Mouse (Mus musculus) heart, adult 2 months (tissue): Measurements from ENCODE around the gene Rslcan18. TPM values are rescaled to one million over a fixed set of nuclear protein-coding genes. Genes with fewer than 3 reads are reported as not detected.

ENCODE experiments used
- DNase-seq, 2 experiments: peaks; one replicate each; pipeline ENCODE4 v3.0.0; 2021
- H3K27ac ChIP-seq: fragments of 200-600 bp; 2 replicates; pipeline ENCODE4 v1.8.1; 2022
- H3K27me3 ChIP-seq: fragments of 200-500 bp; 2 replicates; pipeline ENCODE4 v1.6.1; 2012; ENCODE audit warnings: mild to moderate bottlenecking, low read length, inconsistent platforms, mixed read lengths; ENCODE audit not compliant: control insufficient read depth, insufficient read depth
- H3K36me3 ChIP-seq: fragments of 200-500 bp; 2 replicates; pipeline ENCODE4 v1.6.1; 2012; ENCODE audit warnings: low read length, inconsistent platforms; ENCODE audit not compliant: control insufficient read depth, insufficient read depth
- H3K4me1 ChIP-seq: fragments of 200-500 bp; 2 replicates; pipeline ENCODE4 v1.6.1; 2011; ENCODE audit warnings: low read length; ENCODE audit not compliant: control insufficient read depth, insufficient read depth
- H3K4me3 ChIP-seq: fragments of 200-600 bp; 2 replicates; pipeline ENCODE4 v1.8.1; 2022
- H3K79me2 ChIP-seq: fragments of 200-500 bp; replicated peaks from 2 replicates; pipeline ENCODE4 v1.6.1; 2012; ENCODE audit warnings: mild to moderate bottlenecking, inconsistent platforms, low read length, moderate library complexity, mixed read lengths; ENCODE audit not compliant: control insufficient read depth, insufficient read depth
- H3K9ac ChIP-seq: fragments of 200-500 bp; 2 replicates; pipeline ENCODE4 v1.6.1; 2012; ENCODE audit warnings: low read depth, mild to moderate bottlenecking, control low read depth, inconsistent platforms, low read length, mixed read lengths
- CTCF ChIP-seq: fragments of 200-600 bp; IDR thresholded peaks from 2 replicates; pipeline ENCODE4 v1.8.1; 2022; ENCODE audit warnings: antibody characterized with exemption, mild to moderate bottlenecking, moderate library complexity
- EP300 ChIP-seq: fragments of 200-500 bp; IDR thresholded peaks from 2 replicates; pipeline ENCODE4 v1.6.1; 2011; ENCODE audit warnings: low read depth, low read length, control low read depth; ENCODE audit not compliant: insufficient read depth
- POLR2A ChIP-seq: fragments of 200-500 bp; IDR thresholded peaks from 2 replicates; pipeline ENCODE4 v1.6.1; 2011; ENCODE audit warnings: mild to moderate bottlenecking, low read depth, low read length, control low read depth; ENCODE audit not compliant: insufficient read depth
- WGBS: fragments of 180-500 bp; shearing (Covaris S2); methylation state at CpG from one replicate; pipeline ENCODE4 v1.1.7; 2018; 5-methylcytosine and 5-hydroxymethylcytosine counted together
- intact Hi-C: fragments of 180-260 bp; cut with DNase I; formaldehyde crosslinking; loops from one replicate; pipeline ENCODE4 v1.15.1; 2025
- polyA plus RNA-seq: library from polyadenylated mRNA; depleted of rRNA; stranded (reverse); fragments of >200 nt; gene quantifications from 2 replicates; pipeline ENCODE4 v1.2.3, GENCODE M21; 2012
- total RNA-seq, 2 experiments: library from RNA; stranded (reverse); gene quantifications; 2 replicates each; pipeline ENCODE4 v1.2.3; 2021

Rslcan18 gene
- total and polyA plus RNA-seq, 3 experiments = 0.29 to 1.1 (median 0.70) TPM

- TF ChIP-seq POLR2A = no peak
- no peak for TF ChIP-seq EP300
- TF ChIP-seq CTCF = no peak
- H3K27ac ChIP-seq = no peak overlapping the region
- H3K4me1 ChIP-seq = no peaks in the 10 kb centered on the region
- H3K9ac ChIP-seq = no peak overlapping the region
- H3K79me2 ChIP-seq = 0 out of 2 replicates have a peak, but pooled peaks cover 2% of the 10 kb centered on the region
- intact Hi-C loops = no loop called here
- H3K4me3 ChIP-seq = no peak overlapping the region
- WGBS = 75% methylated on average over 1 of the region's 1 CpGs
- no peaks in the 10 kb centered on the region for H3K27me3 ChIP-seq
- no peak for DNase-seq
- H3K36me3 ChIP-seq = no peaks in the 10 kb centered on the region; the same call in 1 of the 2 replicates
Observed at GRCm38 (mm10) chr13:67090154-67090553, 25.9 kb downstream of the Rslcan18 start.

GRCm38 (mm10) chr13:67081946-67082345 is 34.1 kb downstream of the Rslcan18 start:
- peak overlapping the region; percentile 86 for H3K27ac ChIP-seq
- TF ChIP-seq POLR2A (no peak), CTCF (no peak), EP300 (no peak)
- peaks cover 3% of the 10 kb centered on the region for H3K4me1 ChIP-seq
- intact Hi-C loops = loop anchor here (1.0 kb wide), 2 partner anchors 21 to 26 kb away; partner anchors contain the start of genes Gm28557 and Zfp712
- 67% methylated on average over 1 of the region's 1 CpGs for WGBS
- no peak for DNase-seq
- peaks cover 3% of the 10 kb centered on the region; the same call in 1 of the 2 replicates for H3K36me3 ChIP-seq
- no peaks in the 10 kb centered on the region for H3K79me2 ChIP-seq
- H3K27me3 ChIP-seq = no peaks in the 10 kb centered on the region
- peak overlapping the region; percentile 70 for H3K4me3 ChIP-seq
- H3K9ac ChIP-seq = no peak overlapping the region

- Histone ChIP-seq H3K27me3 (no peaks in the 10 kb centered on the region), H3K4me1 (peaks cover 3% of the 10 kb centered on the region), H3K27ac (peak overlapping the region; percentile 86), H3K9ac (peak overlapping the region; percentile 74), H3K36me3 (peaks cover 3% of the 10 kb centered on the region; the same call in 1 of the 2 replicates), H3K4me3 (peak overlapping the region; percentile 70), H3K79me2 (no peaks in the 10 kb centered on the region)
- under 1% methylated on average over 23 of the region's 24 CpGs for WGBS
- DNase-seq = peak; percentile 82 to 88
- intact Hi-C loops = loop anchor here (1.0 kb wide), 2 partner anchors 20 to 27 kb away; partner anchors contain the start of genes Gm28557 and Zfp712
- TF ChIP-seq POLR2A = peak; percentile 81
- no peak for TF ChIP-seq EP300
- peak; percentile 17; the same call in 1 of the 2 replicates for TF ChIP-seq CTCF
Observed at GRCm38 (mm10) chr13:67081142-67081713, 34.8 kb downstream of the Rslcan18 start.

GRCm38 (mm10) chr13:67077244-67077643 is 38.8 kb downstream of the Rslcan18 start:
- intact Hi-C loops = no loop called here

GRCm38 (mm10) chr13:67072786-67073185 is 43.3 kb downstream of the Rslcan18 start:
- Histone ChIP-seq H3K27ac (no peak overlapping the region), H3K36me3 (peaks cover 3% of the 10 kb centered on the region), H3K4me1 (no peaks in the 10 kb centered on the region), H3K4me3 (no peak overlapping the region), H3K27me3 (no peaks in the 10 kb centered on the region), H3K9ac (no peak overlapping the region), H3K79me2 (no peaks in the 10 kb centered on the region)
- TF ChIP-seq CTCF (no peak), EP300 (no peak), POLR2A (no peak)
- intact Hi-C loops = no loop called here
- DNase-seq = no peak
- WGBS = 84% methylated on average over 2 of the region's 2 CpGs

More at GRCm38 (mm10) chr13:67077244-67077643, 38.8 kb downstream of the Rslcan18 start:
- WGBS = 99% methylated on average over 2 of the region's 2 CpGs
- H3K36me3 ChIP-seq = peaks cover 6% of the 10 kb centered on the region
- no peak overlapping the region for H3K4me3 ChIP-seq
- TF ChIP-seq POLR2A (no peak), CTCF (no peak), EP300 (no peak)
- DNase-seq = no peak
- H3K9ac ChIP-seq = no peak overlapping the region
- no peaks in the 10 kb centered on the region for H3K79me2 ChIP-seq
- H3K27ac ChIP-seq = no peak overlapping the region
- H3K4me1 ChIP-seq = peaks cover 3% of the 10 kb centered on the region
- no peaks in the 10 kb centered on the region for H3K27me3 ChIP-seq

GRCm38 (mm10) chr13:67065386-67065785 is 50.7 kb downstream of the Rslcan18 start:
- no peak overlapping the region for H3K4me3 ChIP-seq
- H3K36me3 ChIP-seq = no peaks in the 10 kb centered on the region
- intact Hi-C loops = loop anchor here (5.0 kb wide), 1 partner anchor 63 kb away; no protein-coding TSS in a partner anchor
- H3K27me3 ChIP-seq = no peaks in the 10 kb centered on the region
- no peaks in the 10 kb centered on the region for H3K79me2 ChIP-seq
- no peak for DNase-seq
- WGBS = 89% methylated on average over 8 of the region's 8 CpGs
- H3K9ac ChIP-seq = no peak overlapping the region
- H3K27ac ChIP-seq = no peak overlapping the region
- H3K4me1 ChIP-seq = no peaks in the 10 kb centered on the region
- TF ChIP-seq CTCF (no peak), POLR2A (no peak), EP300 (no peak)
